Mouse (Mus musculus) C2C12 (cell line): ENCODE data around the gene Fhit.

Experiments
- CEBPB ChIP-seq: IDR thresholded peaks from one replicate; pipeline ENCODE4 v1.6.1; 2011; ENCODE audit warnings: low read depth, mild to moderate bottlenecking, control low read depth, moderate library complexity
- CTCF ChIP-seq: IDR thresholded peaks from one replicate; pipeline ENCODE4 v1.5.1; 2011; ENCODE audit not compliant: control insufficient read depth, insufficient read depth, insufficient read length
- MAX ChIP-seq: IDR thresholded peaks from one replicate; pipeline ENCODE4 v1.6.1; 2011; ENCODE audit warnings: mild to moderate bottlenecking, control low read depth
- MYOD1 ChIP-seq: IDR thresholded peaks from one replicate; pipeline ENCODE4 v1.6.1; 2011; ENCODE audit warnings: low read depth; ENCODE audit not compliant: control insufficient read depth, insufficient read length

- TF ChIP-seq MAX (no peak), CTCF (no peak), MYOD1 (no peak), CEBPB (no peak)
Observed at GRCm38 (mm10) chr14:10194130-10194529, 967.7 kb downstream of the Fhit start.
